Mouse (Mus musculus): ENCODE results near the gene Yes1.

- TF ChIP-seq CTCF (IDR thresholded peaks at IDR 0.05; ENCODE audit: borderline replicate concordance, control insufficient read depth, extremely low read depth, insufficient read depth, low read length, poor library complexity) (no peak), POLR2A (IDR thresholded peaks at IDR 0.05; ENCODE audit: control insufficient read depth, extremely low read depth, insufficient read depth, low read length, poor library complexity) (no peak)
Measured at GRCm38 (mm10) chr5:32610064-32610800, 739 bp upstream of the Yes1 start.
